Comparison of ENCODE assay signal across 23 mouse cellular contexts in genomic region chr3:146494941-146495340, GRCm38 (mm10). TPM values are rescaled to one million over a fixed set of nuclear protein-coding genes. Genes with fewer than 3 reads are reported as not detected.
A peak's percentile ranks its signal among the peaks of the same experiment; 100 is the strongest.
DNase-seq lines count a peak whose midpoint lies in the region; ATAC-seq and TF ChIP-seq lines count a peak whose summit lies in the region.
"Had no signal": no experiment of that assay in that cellular context is flagged by ENCODE, and none has a peak within 500 bp of the region (broad histone marks: within the 10 kb centered on the region; RNA-seq: fewer than 3 reads in every experiment).

No protein-coding gene starts in this region.

- 0 out of 2 replicates have a peak, but pooled peaks cover 1% of the 10 kb centered on the region for H3K79me2 ChIP-seq in CH12.LX (replicated peaks; ENCODE audit: control insufficient read depth, extremely low read depth, insufficient read depth, poor library complexity, severe bottlenecking)

- no peaks in the 10 kb centered on the region for H3K27me3 ChIP-seq in CH12.LX (replicated peaks)
- no peaks in the 10 kb centered on the region for H3K27me3 ChIP-seq in liver, postnatal 0 days (ENCODE audit: insufficient read depth, low read length)
- H3K27me3 ChIP-seq: embryonic facial prominence, embryonic 12.5 days; forebrain, embryonic 13.5 days; forebrain, embryonic 15.5 days had no signal

- ATAC-seq in liver, postnatal 0 days, result no peak
- ATAC-seq: CD4-positive, CD25-positive, alpha-beta regulatory T cell, adult 4 months; forebrain, embryonic 13.5 days; forebrain, embryonic 15.5 days; forebrain, postnatal 0 days had no signal

- no peak overlapping the region for H3K9ac ChIP-seq in CH12.LX (ENCODE audit: insufficient read depth, low read depth)
- H3K9ac ChIP-seq in liver, postnatal 0 days (replicated peaks), result no peak overlapping the region
- H3K9ac ChIP-seq: embryonic facial prominence, embryonic 12.5 days; forebrain, embryonic 13.5 days; forebrain, embryonic 15.5 days; forebrain, postnatal 0 days had no signal

- no peak for TF ChIP-seq CTCF in CH12.LX (conservative IDR thresholded peaks at IDR 0.05 in 1 of 2, IDR thresholded peaks at IDR 0.05 in 1 of 2; ENCODE audit: low read depth in 2 of 2, low read length in 2 of 2)
- no peak for TF ChIP-seq CTCF in liver, postnatal 0 days (IDR thresholded peaks at IDR 0.05; ENCODE audit: low read depth)

- dilution Hi-C loops in CH12.LX (cut with MboI; ENCODE audit: extremely low pct_ligation_motif_present, extremely low pct_unique_long_range_greater_than_20kb, low sequenced_read_pairs), result no loop called here

- TF ChIP-seq POLR2A in CH12.LX (IDR thresholded peaks at IDR 0.05; ENCODE audit: low read depth, low read length), result no peak

- H3K4me1 ChIP-seq in CH12.LX (ENCODE audit: control insufficient read depth in 1 of 2, insufficient read depth in 2 of 2), result peaks cover 3 to 16% of the 10 kb centered on the region in 2 experiments; a peak in 3 of 4 replicates
- peaks cover 3% of the 10 kb centered on the region; the same call in 1 of the 2 replicates for H3K4me1 ChIP-seq in liver, postnatal 0 days (ENCODE audit: insufficient read depth)
- H3K4me1 ChIP-seq: embryonic facial prominence, embryonic 12.5 days; forebrain, embryonic 13.5 days had no signal

- WGBS in liver, postnatal 0 days (ENCODE audit: insufficient replicate concordance), result 81% methylated on average over 8 of the region's 8 CpGs

- H3K4me3 ChIP-seq in CH12.LX (replicated peaks in 1 of 3; ENCODE audit: low read depth in 2 of 3, low read length in 2 of 3, poor library complexity in 1 of 3), result no peak overlapping the region
- no peak overlapping the region for H3K4me3 ChIP-seq in liver, postnatal 0 days (ENCODE audit: low read depth, low read length)
- H3K4me3 ChIP-seq: embryonic facial prominence, embryonic 10.5 days; embryonic facial prominence, embryonic 12.5 days; forebrain, embryonic 13.5 days; forebrain, embryonic 15.5 days had no signal

- TF ChIP-seq RAD21 in CH12.LX (IDR thresholded peaks at IDR 0.05; ENCODE audit: low read depth, low read length), result no peak

- TF ChIP-seq EP300 in CH12.LX (IDR thresholded peaks at IDR 0.05; ENCODE audit: low read length), result no peak
- TF ChIP-seq EP300 in liver, postnatal 0 days (IDR thresholded peaks at IDR 0.05; ENCODE audit: low read depth), result no peak

- H3K4me2 ChIP-seq in CH12.LX (ENCODE audit: insufficient read depth, low read depth, poor library complexity, severe bottlenecking), result no peak overlapping the region
- no peak overlapping the region for H3K4me2 ChIP-seq in liver, postnatal 0 days (ENCODE audit: low read depth, low read length)
- H3K4me2 ChIP-seq: embryonic facial prominence, embryonic 12.5 days; forebrain, embryonic 13.5 days; forebrain, embryonic 15.5 days had no signal

- no peak overlapping the region for H3K27ac ChIP-seq in CH12.LX (ENCODE audit: insufficient read depth, low read depth)
- no peak overlapping the region for H3K27ac ChIP-seq in liver, postnatal 0 days (ENCODE audit: low read depth)
- H3K27ac ChIP-seq: embryonic facial prominence, embryonic 10.5 days; embryonic facial prominence, embryonic 12.5 days; forebrain, embryonic 13.5 days; forebrain, embryonic 15.5 days had no signal

- in situ Hi-C loops in CH12.LX (cut with MboI; ENCODE audit: low pct_ligation_motif_present, low pct_unique_long_range_greater_than_20kb, low sequenced_read_pairs), result loop anchor here (10.0 kb wide), 1 partner anchor 150 kb away; no protein-coding TSS in a partner anchor

- DNase-seq in embryo, embryonic 10 days (ENCODE audit: low spot score), result peak; percentile 5
- DNase-seq in embryo, embryonic 11 days, result no peak
- no peak for DNase-seq in CH12.LX (ENCODE audit: extremely low read depth)
- DNase-seq in retina, embryonic 14.5 days (ENCODE audit: low spot score), result peak; percentile 50
- peak; percentile 13 for DNase-seq in retina, postnatal 7 days (ENCODE audit: low read depth, low spot score)
- DNase-seq in heart, adult 9 months (ENCODE audit: low spot score in 2 of 2), result no peak
- DNase-seq in liver, postnatal 0 days, result no peak
- no peak for DNase-seq in right cerebral cortex, adult 2 months (ENCODE audit: low spot score in 2 of 2)
- DNase-seq: adrenal gland, adult 2 months; adrenal gland, postnatal 10 days; adrenal gland, postnatal 25 days; B cell, adult 2 months; cerebellum, adult 11-12 months; cerebellum, adult 2 months; cerebellum, adult 9-10 months; cerebellum, postnatal 10 days; cerebellum, postnatal 25 days; forebrain, postnatal 0 days had no signal

- H3K9me3 ChIP-seq in CH12.LX (replicated peaks; ENCODE audit: low read length), result no peaks in the 10 kb centered on the region
- no peaks in the 10 kb centered on the region for H3K9me3 ChIP-seq in liver, postnatal 0 days (ENCODE audit: low read length)
- H3K9me3 ChIP-seq: embryonic facial prominence, embryonic 10.5 days; embryonic facial prominence, embryonic 12.5 days; forebrain, embryonic 13.5 days; forebrain, embryonic 15.5 days had no signal

- no peaks in the 10 kb centered on the region for H3K36me3 ChIP-seq in CH12.LX (replicated peaks in 1 of 2; ENCODE audit: control insufficient read depth in 1 of 2, insufficient read depth in 1 of 2, low read length in 1 of 2)
- H3K36me3 ChIP-seq in liver, postnatal 0 days (replicated peaks; ENCODE audit: insufficient read depth, low read length), result no peaks in the 10 kb centered on the region
- H3K36me3 ChIP-seq: embryonic facial prominence, embryonic 10.5 days; embryonic facial prominence, embryonic 12.5 days; forebrain, embryonic 15.5 days had no signal

TF ChIP-seq in CH12.LX, 34 proteins besides CTCF, POLR2A, EP300 and RAD21:
- TF ChIP-seq KAT2A (IDR thresholded peaks at IDR 0.05; ENCODE audit: insufficient replicate concordance, low read length), result no peak
- 0 out of 2 replicates have a peak, but pooled peaks have one; percentile 27 for TF ChIP-seq MAX (IDR thresholded peaks at IDR 0.05; ENCODE audit: low read length)
- 0 out of 2 replicates have a peak, but pooled peaks have one; percentile 10 for TF ChIP-seq NRF1 (IDR thresholded peaks at IDR 0.05; ENCODE audit: low read depth, low read length)
- no peak for TF ChIP-seq MAFK (IDR thresholded peaks at IDR 0.05; ENCODE audit: insufficient replicate concordance, low read length)

RNA-seq across cellular contexts. Expression of gene Spata1, which starts 4.6 kb away (rescaled TPM):
- total RNA-seq in CH12.LX (2012; rRNA removed) (1.3 and 2.0 TPM in 2 replicates), CH12.LX (2014; rRNA removed) (1.4 and 1.8 TPM in 2 replicates)
- 2.6 and 2.9 TPM in 2 replicates for polyA plus RNA-seq in CH12.LX (2012; ENCODE audit: insufficient read length, low read depth)
- polyA plus RNA-seq in liver, postnatal 0 days (2015; fragmentation: Nextera tagmentation; extraction: Ambion mirVana), result 0.62 and 1.5 TPM in 2 replicates

RNA-seq across cellular contexts. Expression of gene Gng5, which starts 4.7 kb away (rescaled TPM):
- total RNA-seq in CH12.LX (2012; rRNA removed) (397 and 398 TPM in 2 replicates), CH12.LX (2014; rRNA removed) (630 and 677 TPM in 2 replicates)
- polyA plus RNA-seq in CH12.LX (2012; ENCODE audit: insufficient read length, low read depth), result 447 and 603 TPM in 2 replicates
- polyA plus RNA-seq in liver, postnatal 0 days (2015; fragmentation: Nextera tagmentation; extraction: Ambion mirVana), result 764 and 778 TPM in 2 replicates

RNA-seq across cellular contexts. Expression of gene Rpf1, which starts 26.3 kb away (rescaled TPM):
- total RNA-seq in CH12.LX (2012; rRNA removed), result 100 and 121 TPM in 2 replicates
- total RNA-seq in CH12.LX (2014; rRNA removed), result 262 and 300 TPM in 2 replicates
- polyA plus RNA-seq in CH12.LX (2012; ENCODE audit: insufficient read length, low read depth), result 185 and 207 TPM in 2 replicates
- 24.0 and 24.6 TPM in 2 replicates for polyA plus RNA-seq in liver, postnatal 0 days (2015; fragmentation: Nextera tagmentation; extraction: Ambion mirVana)

RNA-seq across cellular contexts. Expression of gene Ctbs, which starts 45.3 kb away (rescaled TPM):
- total RNA-seq in CH12.LX (2012; rRNA removed), result 17.1 and 21.4 TPM in 2 replicates
- 48.8 and 56.9 TPM in 2 replicates for total RNA-seq in CH12.LX (2014; rRNA removed)
- polyA plus RNA-seq in CH12.LX (2012; ENCODE audit: insufficient read length, low read depth), result 26.5 and 33.5 TPM in 2 replicates
- polyA plus RNA-seq in liver, postnatal 0 days (2015; fragmentation: Nextera tagmentation; extraction: Ambion mirVana), result 8.3 and 9.9 TPM in 2 replicates

Comparison
In these comparisons a context has a peak if more than half of its experiments do, and no peak if none do; other contexts are left out.
1. DNase-seq: peak in embryo, embryonic 10 days (single experiment), retina, embryonic 14.5 days (single experiment) and retina, postnatal 7 days (single experiment); none in embryo, embryonic 11 days (single experiment), CH12.LX (single experiment), heart, adult 9 months (0 of 2), liver, postnatal 0 days (single experiment) and right cerebral cortex, adult 2 months (0 of 2).